Mouse (Mus musculus) kidney, postnatal 0 days (tissue): ENCODE data around the gene Cnot10. TPM values are rescaled to one million over a fixed set of nuclear protein-coding genes. Genes with fewer than 3 reads are reported as not detected.

Source experiments
- ATAC-seq: fragments of 200-750 bp; cut with Nextera tagmentation; replicated peaks from 2 replicates; pipeline ENCODE4 v1.8.0; 2017; ENCODE audit warnings: low read depth, moderate number of reproducible peaks, moderate TSS enrichment, moderate library complexity; ENCODE audit not compliant: low FRiP score
- DNase-seq: peaks from one replicate; pipeline ENCODE4 v3.0.0-alpha.2; 2016; ENCODE audit warnings: low spot score
- H3K27ac ChIP-seq: fragments of 300-500 bp; sonication (generic); 2 replicates; pipeline ENCODE4 v1.5.1; 2014; ENCODE audit warnings: mild to moderate bottlenecking
- H3K27me3 ChIP-seq: fragments of 300-500 bp; sonication (generic); 2 replicates; pipeline ENCODE4 v1.6.1; 2014; ENCODE audit warnings: low read length, mixed read lengths; ENCODE audit not compliant: insufficient read depth
- H3K36me3 ChIP-seq: fragments of 300-500 bp; sonication (generic); 2 replicates; pipeline ENCODE4 v1.6.1; 2014; ENCODE audit warnings: low read length, mixed read lengths; ENCODE audit not compliant: insufficient read depth
- H3K4me1 ChIP-seq: fragments of 300-500 bp; sonication (generic); replicated peaks from 2 replicates; pipeline ENCODE4 v1.6.1; 2014; ENCODE audit warnings: antibody characterized with exemption, low read length, mixed read lengths; ENCODE audit not compliant: insufficient read depth
- H3K4me2 ChIP-seq: fragments of 300-500 bp; sonication (generic); 2 replicates; pipeline ENCODE4 v1.6.1; 2014; ENCODE audit warnings: mild to moderate bottlenecking, low read length, moderate library complexity, mixed read lengths
- H3K4me3 ChIP-seq: fragments of 300-500 bp; sonication (generic); replicated peaks from 2 replicates; pipeline ENCODE4 v1.5.1; 2014; ENCODE audit warnings: low read depth, low read length
- H3K9ac ChIP-seq: fragments of 300-500 bp; sonication (generic); 2 replicates; pipeline ENCODE4 v1.6.1; 2014; ENCODE audit warnings: low read depth, low read length
- H3K9me3 ChIP-seq: fragments of 300-500 bp; sonication (generic); replicated peaks from 2 replicates; pipeline ENCODE4 v1.6.1; 2016; ENCODE audit warnings: low read length, inconsistent platforms, mixed read lengths
- CTCF ChIP-seq: IDR thresholded peaks from 2 replicates; pipeline ENCODE4 v1.5.1; 2016; ENCODE audit warnings: antibody characterized with exemption, low read depth, mild to moderate bottlenecking, moderate library complexity
- WGBS: fragments of 180-500 bp; shearing (Covaris S2); extraction: QIAGEN DNeasy Blood & Tissue Kit; methylation state at CpG from one replicate; pipeline ENCODE4 v1.1.7; 2014; 5-methylcytosine and 5-hydroxymethylcytosine counted together
- polyA plus RNA-seq: library from polyadenylated mRNA; unstranded; fragments of >200 nt; fragmentation: Nextera tagmentation; extraction: Ambion mirVana; gene quantifications from 2 replicates; pipeline ENCODE4 v1.2.1, GENCODE M21; 2015

Cnot10 gene
- polyA plus RNA-seq, 1 experiment from 2014 or later: 45.7 TPM

GRCm38 (mm10) chr9:114548496-114548895 is 91.5 kb downstream of the Cnot10 start:
- DNase-seq: no peak
- Histone ChIP-seq H3K9me3 (no peaks in the 10 kb centered on the region), H3K4me1 (peaks cover 26% of the 10 kb centered on the region), H3K9ac (no peak overlapping the region), H3K4me2 (no peak overlapping the region), H3K4me3 (no peak overlapping the region), H3K36me3 (no peaks in the 10 kb centered on the region), H3K27ac (peak overlapping the region; percentile 66; the same call in 1 of the 2 replicates), H3K27me3 (no peaks in the 10 kb centered on the region)
- no peak for ATAC-seq
- no peak for TF ChIP-seq CTCF
- 33% methylated on average over 4 of the region's 4 CpGs for WGBS

DNA sequence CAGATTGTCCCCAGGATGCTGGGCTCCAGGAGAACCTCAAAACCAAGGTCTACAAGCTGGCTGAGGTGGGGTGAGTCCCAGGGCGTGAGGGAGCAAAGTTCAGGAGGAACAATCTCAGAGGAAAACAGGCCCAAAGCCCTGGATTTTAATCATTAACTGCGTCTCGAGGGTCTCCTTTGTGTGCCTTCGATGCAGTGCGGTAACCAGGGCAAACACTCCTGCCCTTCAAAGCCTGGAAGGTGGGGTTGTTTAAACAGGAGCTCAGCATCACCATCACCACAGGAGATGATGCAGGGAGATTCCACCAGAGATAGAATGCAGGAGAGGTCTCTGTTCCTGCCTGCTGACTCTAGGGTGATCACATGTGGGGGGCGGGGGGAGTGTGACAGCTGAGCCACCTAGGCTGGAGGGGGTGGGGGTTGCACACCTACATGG is 92.3 kb downstream of the Cnot10 start:
- Histone ChIP-seq H3K9me3 (no peaks in the 10 kb centered on the region), H3K4me3 (no peak overlapping the region), H3K27me3 (no peaks in the 10 kb centered on the region), H3K4me1 (peaks cover 24% of the 10 kb centered on the region), H3K4me2 (no peak overlapping the region), H3K36me3 (no peaks in the 10 kb centered on the region), H3K9ac (0 out of 2 replicates have a peak overlapping the region, but pooled peaks have one; percentile 18), H3K27ac (peak overlapping the region; percentile 66)
- 57% methylated on average over 6 of the region's 6 CpGs for WGBS
- ATAC-seq (no peak; the same call in 1 of the 2 replicates), DNase-seq (no peak)
- TF ChIP-seq CTCF: no peak

DNA sequence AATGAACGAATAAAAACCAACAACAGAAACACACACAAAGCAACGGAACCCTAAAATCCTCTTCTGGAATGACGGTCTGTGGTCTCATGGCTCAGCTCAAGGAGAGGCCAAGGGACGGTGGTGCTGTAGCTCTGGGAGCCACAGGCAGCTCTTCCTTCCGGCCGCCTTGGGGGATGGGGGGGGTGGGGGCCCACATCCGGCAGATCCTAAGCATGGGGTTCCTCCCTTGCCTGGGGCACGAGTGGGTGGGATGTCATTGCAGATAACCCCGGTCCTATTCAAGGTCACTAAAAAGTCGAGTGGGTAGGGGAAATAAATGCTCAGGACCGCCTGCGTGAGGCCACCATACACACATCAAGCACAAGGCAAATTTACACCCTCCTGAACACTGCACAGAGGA is 93.2 kb downstream of the Cnot10 start:
- H3K27ac ChIP-seq: no peak overlapping the region
- H3K4me2 ChIP-seq: no peak overlapping the region
- 51% methylated on average over 12 of the region's 12 CpGs for WGBS

DNA sequence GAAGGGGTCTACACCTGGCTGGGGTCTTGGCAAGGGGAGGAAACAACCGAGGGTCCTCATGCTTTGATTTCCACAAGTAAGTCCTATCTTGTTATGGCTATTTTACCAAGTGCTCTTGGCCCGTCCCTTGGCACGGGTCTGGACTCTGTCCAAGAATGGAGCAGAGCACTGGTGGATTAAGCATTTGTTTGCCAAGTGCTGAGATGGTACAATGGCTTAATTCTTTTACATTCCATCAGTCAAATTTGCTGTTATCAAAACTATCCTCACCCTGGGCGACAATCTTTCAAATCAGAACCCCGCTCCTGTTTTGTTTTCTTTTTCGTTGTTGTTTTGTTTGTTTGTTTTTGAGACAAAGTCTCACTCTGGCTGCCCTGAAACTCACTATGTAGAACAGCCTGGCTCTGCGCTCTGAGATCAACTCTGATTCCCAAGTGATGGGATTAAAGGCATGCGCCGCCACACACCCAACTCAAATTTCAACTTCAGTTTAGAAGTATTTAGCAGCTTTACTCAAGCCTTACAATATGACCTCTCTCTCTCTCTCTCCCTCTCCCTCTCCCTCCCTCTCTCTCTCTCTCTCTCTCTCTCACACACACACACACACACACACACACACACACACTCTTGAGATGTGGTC is 95.1 kb downstream of the Cnot10 start:
- TF ChIP-seq CTCF: no peak
- H3K9me3 ChIP-seq: no peaks in the 10 kb centered on the region
- H3K4me3 ChIP-seq: no peak overlapping the region
- peaks cover 22% of the 10 kb centered on the region for H3K4me1 ChIP-seq
- H3K27me3 ChIP-seq: no peaks in the 10 kb centered on the region
- H3K36me3 ChIP-seq: no peaks in the 10 kb centered on the region
- no peak for DNase-seq
- ATAC-seq: no peak
- WGBS: 29% methylated on average over 9 of the region's 9 CpGs
- H3K27ac ChIP-seq: peak overlapping the region; percentile 13; the same call in 1 of the 2 replicates
- no peak overlapping the region for H3K9ac ChIP-seq
- peak overlapping the region; percentile 30; the same call in 1 of the 2 replicates for H3K4me2 ChIP-seq

More for the DNA sequence above, 93.2 kb downstream of the Cnot10 start:
- ATAC-seq: no peak
- no peak overlapping the region for H3K9ac ChIP-seq
- TF ChIP-seq CTCF: no peak
- DNase-seq: no peak
- H3K9me3 ChIP-seq: no peaks in the 10 kb centered on the region
- no peaks in the 10 kb centered on the region for H3K27me3 ChIP-seq
- H3K4me1 ChIP-seq: peaks cover 22% of the 10 kb centered on the region
- H3K4me3 ChIP-seq: no peak overlapping the region
- no peaks in the 10 kb centered on the region for H3K36me3 ChIP-seq

- no peak overlapping the region for H3K27ac ChIP-seq
Observed at GRCm38 (mm10) chr9:114543882-114544753, 95.9 kb downstream of the Cnot10 start.

DNA sequence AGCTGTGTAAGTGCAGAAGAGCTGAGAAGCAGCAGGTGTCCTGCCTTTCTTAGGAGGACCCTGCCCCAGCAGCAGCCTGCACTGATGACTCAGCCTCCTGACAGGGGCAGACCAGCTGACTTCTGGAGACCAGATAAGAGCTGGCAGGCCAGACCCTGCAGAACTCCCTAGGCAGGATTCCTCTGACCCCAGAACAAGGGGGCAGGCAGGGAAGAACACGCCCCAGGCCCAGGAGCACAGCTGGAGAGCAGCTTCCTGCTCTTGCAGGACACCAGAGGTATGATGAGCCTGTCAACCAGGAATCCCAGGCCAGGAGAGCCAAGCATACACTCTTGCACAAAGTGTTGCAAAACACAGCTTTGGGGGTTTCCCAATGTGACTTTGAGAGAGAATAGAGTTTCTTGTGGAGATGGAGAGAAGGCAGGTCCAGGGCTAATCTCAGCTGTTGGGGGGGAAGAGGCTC is 98.7 kb downstream of the Cnot10 start:
- Histone ChIP-seq H3K27ac (no peak overlapping the region), H3K9me3 (no peaks in the 10 kb centered on the region), H3K4me2 (no peak overlapping the region), H3K9ac (no peak overlapping the region), H3K36me3 (no peaks in the 10 kb centered on the region), H3K27me3 (no peaks in the 10 kb centered on the region), H3K4me1 (peaks cover 15% of the 10 kb centered on the region), H3K4me3 (no peak overlapping the region)
- ATAC-seq (no peak), DNase-seq (no peak)
- WGBS: 79% methylated on average over 1 of the region's 1 CpGs
- no peak for TF ChIP-seq CTCF

More at GRCm38 (mm10) chr9:114543882-114544753, 95.9 kb downstream of the Cnot10 start:
- 47% methylated on average over 17 of the region's 17 CpGs for WGBS
- ATAC-seq (no peak), DNase-seq (peak; percentile 62)
- Histone ChIP-seq H3K27me3 (no peaks in the 10 kb centered on the region), H3K9me3 (no peaks in the 10 kb centered on the region), H3K4me1 (peaks cover 22% of the 10 kb centered on the region), H3K36me3 (no peaks in the 10 kb centered on the region), H3K9ac (no peak overlapping the region), H3K4me2 (peak overlapping the region; percentile 30), H3K4me3 (no peak overlapping the region)
- TF ChIP-seq CTCF: no peak
